Mouse (Mus musculus) embryo, embryonic 9.5 days (tissue): Measurements from ENCODE around the gene 2310057J18Rik.
A peak's percentile ranks its signal among the peaks of the same experiment; 100 is the strongest.
"Not testable (repeated sequence)": the region's sequence is repeated elsewhere in the genome, so short reads cannot be mapped to it uniquely, and the experiment has no call there.

Source experiments
- DNase-seq: peaks from one replicate; pipeline ENCODE4 v3.0.0-alpha.2; 2017; ENCODE audit errors: extremely low spot score

Gene 2310057J18Rik

GRCm38 (mm10) chr10:28986203-28986602 lies at the start of gene 2310057J18Rik:
TSS of gene 2310057J18Rik (minus strand) at chr10:28986303.
- no peak for DNase-seq

GRCm38 (mm10) chr10:29029960-29030359 lies 43.9 kb upstream of the 2310057J18Rik start:
- DNase-seq: not testable (repeated sequence)

DNA sequence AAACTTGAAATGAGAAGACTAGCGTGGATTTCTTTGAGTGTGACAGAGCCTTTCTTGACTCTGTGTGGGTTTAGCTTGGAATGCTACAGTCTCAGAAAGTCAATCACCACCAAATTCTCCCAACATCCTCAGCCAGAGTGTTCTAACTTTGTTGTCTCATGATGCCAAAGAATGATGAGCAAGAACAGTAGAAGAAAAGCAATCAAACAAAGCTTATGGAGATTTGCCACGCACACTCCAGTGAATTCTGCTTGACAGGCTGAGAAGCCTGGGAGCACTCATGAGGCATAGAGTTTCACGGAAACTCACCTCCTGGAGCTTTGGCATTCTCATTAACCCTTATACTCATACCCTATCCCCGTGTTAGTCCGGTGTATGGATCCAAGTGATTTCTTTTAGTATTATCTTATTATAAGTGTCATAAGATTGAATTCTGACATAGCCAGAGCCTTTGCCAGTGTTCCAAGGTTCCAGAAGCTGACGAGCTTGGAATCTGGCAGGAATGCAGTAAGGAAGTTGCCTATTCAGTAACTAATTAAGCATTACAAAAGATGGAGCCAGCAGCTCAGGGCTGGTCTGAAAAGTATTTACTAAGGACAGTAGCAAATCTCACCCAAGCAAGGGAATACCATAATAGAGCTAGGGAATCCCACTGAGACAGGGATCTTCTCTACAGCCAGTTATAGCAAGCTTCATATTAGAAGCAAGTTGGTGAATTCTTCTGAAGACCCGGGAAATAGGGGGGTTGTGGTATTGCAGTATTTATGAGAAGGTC lies 33.6 kb upstream of the 2310057J18Rik start:
- DNase-seq: no peak

DNA sequence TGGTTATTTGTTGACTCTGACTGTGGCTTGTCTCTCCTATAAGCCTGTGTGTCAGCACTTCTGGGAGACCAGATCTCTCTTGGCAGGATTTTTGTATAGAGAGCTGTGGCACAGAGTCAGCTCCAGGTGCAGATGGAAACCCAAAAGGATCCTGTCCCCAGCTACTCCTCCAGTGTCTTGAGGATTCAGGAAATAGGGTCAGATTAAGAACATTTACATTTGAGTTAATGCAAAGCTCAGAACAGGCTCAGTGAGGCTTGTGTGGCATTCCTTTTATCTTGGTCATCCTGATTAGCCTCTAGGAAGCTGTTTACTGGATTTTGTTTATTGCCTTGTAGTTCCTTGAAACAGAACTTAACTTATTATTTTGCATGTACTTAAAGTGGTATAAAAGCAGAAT lies 11.7 kb upstream of the 2310057J18Rik start:
- no peak for DNase-seq

DNA sequence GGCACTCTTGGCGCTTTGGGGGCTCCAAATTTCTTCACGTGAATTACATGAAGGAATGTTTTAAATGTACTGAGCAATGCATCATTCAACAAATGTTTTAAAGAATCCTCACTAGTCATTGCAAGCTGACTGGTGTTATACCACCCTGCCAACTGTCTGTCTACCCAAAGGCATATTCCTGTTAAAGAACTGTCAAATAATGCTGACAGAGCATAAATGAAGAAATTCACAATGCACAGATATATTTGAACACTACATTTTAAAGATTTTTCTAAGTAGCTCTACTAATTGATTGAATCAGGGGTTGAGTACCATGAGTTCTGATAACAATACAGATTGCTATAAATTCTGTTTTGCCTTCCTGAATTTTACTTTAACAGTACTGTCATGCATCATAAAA lies 2.9 kb upstream of the 2310057J18Rik start:
- no peak for DNase-seq

DNA sequence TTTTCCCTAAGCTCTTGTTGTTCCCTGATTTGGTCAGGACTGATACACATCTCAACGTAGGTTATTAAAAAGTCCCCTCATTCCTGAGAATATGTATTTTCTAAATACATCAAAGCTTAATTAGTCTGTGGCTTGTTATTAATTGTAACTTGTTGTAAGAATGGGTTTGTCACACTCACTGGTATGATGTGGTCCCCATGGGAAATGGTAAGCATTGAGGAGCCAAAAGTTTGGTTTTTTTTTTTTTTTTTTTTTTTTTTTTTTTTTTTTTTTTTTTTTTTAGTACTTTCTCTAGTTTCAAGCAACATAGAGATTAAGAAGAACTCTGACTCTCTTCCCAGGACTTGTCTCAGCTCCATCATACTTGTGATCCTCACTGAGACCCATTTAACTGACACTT lies 17.9 kb downstream of the 2310057J18Rik start:
- no peak for DNase-seq

DNA sequence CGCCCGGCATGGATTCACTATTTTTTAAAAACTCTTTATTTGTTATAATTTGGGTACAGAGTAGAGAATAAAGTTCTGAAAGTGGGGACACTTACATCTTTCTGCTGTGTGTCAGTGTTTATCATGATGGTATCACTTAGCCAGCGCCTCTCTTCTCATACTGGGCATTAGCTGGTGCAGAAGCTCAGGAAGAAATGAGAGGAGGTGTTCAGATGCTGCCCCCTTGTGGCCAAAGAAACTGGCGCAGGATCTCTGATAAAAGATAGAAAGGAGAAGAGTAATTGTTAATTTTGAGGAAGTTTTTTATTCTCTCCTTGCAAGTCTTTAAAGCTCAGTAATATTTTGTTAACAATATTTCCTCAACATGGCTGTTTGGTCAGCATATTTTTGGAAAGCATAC lies 31.0 kb downstream of the 2310057J18Rik start:
- peak; percentile 38 for DNase-seq

DNA sequence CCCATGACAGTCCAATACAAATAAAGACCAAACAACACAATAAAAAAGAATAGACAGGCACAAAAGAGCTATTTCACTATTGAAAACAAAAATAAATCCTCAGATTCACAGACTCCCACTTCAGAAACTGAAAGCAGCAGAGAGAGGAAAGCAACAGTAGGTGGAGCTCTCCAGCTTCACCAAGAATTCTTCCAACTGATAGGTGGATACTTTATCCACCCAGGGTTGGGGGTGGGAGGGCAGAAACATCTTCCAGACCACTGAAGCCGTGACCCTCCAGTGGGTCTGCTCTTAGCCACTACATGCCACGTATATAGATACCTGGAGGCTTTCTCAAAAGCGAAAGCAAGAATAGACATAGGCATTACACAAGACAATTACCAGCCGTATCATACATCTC lies 31.6 kb downstream of the 2310057J18Rik start:
- DNase-seq: no peak
